Mouse (Mus musculus): Measurements from ENCODE around the gene Sdhb.

Gene Sdhb

DNA sequence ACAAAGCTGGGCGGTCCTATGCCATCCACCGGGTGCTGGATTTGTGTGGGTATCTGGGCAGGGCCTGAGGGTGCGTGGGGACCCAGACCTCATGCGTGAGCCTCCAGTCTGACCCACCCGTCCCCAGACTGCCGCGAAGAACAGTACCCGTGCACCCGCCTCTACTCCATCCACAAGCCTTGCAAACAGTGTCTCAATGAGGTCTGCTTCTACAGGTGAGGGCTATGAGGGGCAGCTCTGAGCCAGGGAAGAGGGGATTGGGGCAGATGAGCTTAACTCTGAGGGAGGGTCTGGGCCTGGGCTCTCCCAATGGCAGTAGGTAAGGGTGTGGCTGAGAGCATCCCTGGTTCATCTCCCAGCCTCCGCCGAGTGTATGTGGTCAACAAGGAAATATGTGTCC is 53.9 kb downstream of the Sdhb start:
- no peak for DNase-seq (ENCODE audit: low read depth)

DNA sequence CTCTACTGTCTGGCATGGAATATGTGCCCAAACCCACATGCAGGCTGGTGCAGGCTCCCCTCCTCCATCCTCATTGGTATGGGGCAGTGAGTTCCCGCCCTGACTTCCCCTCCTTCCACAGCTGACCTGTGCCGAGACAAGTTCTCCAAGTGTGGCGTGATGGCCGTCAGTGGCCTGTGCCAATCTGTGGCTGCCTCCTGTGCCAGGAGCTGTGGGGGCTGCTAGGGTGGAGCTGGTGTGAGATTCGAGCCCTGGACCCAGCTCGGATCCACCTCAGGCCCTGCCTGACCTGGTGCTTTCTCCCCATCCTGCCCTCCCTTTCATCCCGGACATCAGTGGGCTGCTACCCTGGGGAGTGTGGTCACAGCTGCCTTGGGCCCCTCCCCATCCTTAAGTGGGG is 54.4 kb downstream of the Sdhb start:
- no peak for DNase-seq (ENCODE audit: low read depth)

DNA sequence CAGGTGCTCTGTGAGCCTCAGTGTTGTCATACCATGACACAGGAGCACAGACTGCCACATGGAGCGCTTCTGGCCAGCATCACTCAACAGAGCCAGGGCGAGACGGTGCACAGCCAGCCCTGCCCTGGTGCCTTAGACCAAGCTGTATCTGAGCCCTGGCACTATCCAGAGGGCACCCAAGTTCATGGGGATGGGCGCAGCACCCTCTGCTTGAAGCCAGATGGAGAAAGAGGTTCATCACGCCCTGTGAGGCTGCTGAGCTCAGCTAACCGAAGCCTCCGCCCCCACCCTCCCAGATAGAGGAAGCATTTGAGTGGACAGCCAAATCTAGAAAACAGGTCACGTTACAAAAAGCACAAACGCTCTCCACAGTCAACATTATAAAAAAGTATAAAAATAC is 55.3 kb downstream of the Sdhb start:
- no peak for DNase-seq (ENCODE audit: low read depth)

DNA sequence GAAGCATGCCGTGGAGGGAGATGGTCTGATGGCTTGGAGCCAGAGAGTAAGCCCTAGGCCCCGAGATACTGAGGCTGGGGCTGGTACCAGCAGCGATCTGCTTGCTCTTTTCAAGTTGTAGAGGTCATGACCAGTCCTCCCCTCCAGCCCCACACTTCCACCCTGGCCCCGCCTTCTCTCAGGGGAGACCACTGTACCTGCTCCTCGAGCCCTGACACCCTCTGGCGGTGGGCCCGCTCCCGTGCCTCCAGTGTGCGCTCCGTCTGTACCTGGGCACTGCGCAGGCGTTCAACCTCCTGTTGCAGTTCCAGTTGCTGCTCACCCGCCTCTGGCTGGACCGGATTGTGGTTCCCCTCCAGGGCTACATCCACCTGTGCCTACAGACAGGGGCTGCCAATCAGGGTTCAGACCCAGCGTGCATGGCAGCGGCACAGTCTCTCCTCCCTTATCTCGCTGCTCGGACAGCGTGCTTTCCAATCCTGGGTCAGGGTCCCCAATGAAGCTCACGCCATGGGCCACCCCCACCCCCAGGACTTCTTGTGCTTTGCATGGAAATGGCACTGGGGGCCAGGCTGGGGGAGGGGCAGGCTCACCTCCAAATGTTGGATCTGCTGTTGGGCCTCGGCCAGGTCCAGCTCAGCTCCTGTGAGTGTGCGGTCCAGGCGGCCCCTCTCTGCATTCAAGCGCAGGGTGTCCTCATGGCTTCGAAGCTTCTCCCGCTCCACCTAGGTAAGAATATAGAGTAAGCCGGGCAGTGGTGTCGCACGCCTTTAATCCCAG is 56.8 kb downstream of the Sdhb start:
- no peak for DNase-seq (ENCODE audit: low read depth)

DNA sequence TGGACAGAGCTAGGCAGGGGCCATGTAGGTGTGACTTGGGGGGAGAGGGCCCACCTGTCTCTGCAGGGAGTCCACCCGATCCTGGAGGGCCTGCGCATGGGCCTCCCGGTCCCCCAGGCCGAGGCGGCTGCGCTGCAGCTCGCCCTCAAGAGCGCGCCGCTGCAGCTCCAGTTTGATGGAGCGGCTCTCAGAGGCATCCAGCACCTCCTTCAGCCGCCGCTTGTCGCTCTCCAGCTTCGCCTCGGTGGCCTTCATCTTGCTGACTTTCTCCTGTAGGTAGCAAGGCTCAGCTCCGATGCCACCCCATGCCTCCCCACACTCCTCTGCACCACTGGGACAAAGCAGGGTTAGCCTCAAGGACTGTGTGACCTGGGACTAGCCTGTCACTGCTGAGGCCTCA is 59.2 kb downstream of the Sdhb start:
- DNase-seq (ENCODE audit: low read depth), result no peak

DNA sequence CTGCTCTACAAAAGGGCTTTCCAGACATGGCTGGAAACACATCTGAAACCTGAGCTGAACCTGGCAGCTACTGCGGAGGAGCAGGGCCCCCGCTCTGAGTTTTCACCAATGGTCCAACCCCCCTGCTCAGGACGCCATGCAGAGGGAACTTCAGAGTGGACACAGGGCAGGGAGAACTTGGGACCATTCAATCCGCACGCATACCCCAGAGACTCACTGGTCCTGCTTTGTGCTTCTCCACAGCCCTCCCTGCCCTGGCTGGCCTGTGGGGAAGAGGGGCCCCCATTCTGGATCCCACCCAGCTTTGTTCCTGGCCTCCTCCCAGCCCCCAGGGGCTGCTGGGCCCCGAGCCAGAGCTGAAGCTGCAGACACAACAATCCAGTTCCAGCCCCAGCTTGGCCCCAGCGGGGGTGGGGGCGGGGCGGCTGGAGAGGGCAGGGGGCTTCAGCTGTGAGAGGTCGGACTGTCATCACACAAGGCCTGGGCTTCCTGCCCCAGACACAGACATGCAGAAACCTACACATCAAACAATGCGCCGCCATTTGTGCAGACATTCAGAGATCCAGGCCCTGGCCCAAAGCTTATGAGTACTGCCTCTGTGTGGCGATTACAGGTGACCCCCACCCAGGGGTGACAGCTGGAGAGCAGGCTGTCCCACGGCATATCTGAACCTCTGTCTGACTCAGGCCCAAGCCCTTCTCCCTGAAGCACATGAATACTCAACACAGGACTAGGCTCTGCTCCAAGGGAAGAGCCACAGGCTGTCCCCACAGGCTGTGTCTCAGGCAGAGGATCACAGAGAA is 60.0 kb downstream of the Sdhb start:
- no peak for DNase-seq (ENCODE audit: low read depth)

DNA sequence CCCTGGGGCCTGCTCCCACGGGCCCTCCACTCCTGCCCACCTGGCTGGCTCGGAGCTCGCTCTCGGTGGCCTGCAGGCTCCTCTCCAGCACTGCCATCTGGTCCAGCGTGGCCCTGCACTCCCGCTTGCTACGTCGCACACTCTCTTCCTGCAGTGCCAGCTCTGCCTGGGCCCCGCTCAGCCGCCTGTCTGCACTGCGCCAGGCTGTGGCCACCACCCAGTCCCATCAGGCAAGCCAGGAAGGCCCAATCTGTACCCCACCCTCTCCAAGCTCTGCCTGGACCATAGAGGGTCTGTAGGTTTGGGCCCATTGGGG is 60.6 kb downstream of the Sdhb start:
- no peak for DNase-seq (ENCODE audit: low read depth)

DNA sequence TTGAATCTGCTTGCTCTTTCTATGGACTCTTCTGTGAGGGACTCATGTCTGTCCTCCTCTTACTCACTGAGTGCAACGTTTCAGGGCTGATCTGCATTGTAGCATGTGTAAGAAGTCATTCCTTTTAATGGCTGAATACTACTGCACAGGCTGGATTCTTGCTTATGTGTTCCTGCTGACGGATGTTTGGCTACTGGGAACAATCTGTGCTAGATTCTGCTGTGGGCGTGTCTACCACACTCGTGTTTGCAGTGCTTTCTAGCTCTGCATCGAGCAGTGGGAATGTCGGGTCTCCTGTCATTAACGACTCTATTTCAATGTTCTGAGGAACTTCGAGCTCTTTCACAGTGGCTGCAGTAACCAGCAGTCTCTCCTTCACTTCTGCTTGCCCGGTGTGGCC is 63.0 kb downstream of the Sdhb start:
- no peak for DNase-seq (ENCODE audit: low read depth)

DNA sequence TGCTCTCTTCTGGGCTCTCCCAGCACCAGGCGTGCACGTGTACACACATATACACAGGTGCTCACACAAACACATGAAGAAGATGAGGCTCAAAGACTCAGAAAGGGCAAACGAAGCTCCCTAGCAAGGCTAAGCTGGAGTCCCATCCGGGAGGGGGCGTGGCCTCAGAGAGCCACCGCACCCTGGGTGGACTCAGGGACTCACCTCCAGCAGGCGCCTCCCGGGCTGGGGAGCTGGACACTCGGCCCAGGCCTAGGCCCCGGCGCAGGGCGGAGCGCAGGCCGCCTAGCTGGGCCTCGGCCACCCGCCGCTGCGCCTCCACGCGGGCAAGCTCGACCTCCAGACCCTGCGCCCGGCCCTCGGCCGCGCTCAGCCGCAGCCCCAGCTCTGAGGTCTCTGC is 64.0 kb downstream of the Sdhb start:
- DNase-seq (ENCODE audit: low read depth), result no peak
